Mouse (Mus musculus): ENCODE measurements around the gene Tenm4. TPM values are rescaled to one million over a fixed set of nuclear protein-coding genes. Genes with fewer than 3 reads are reported as not detected.

Tenm4 gene
- total RNA-seq, 2 experiments from 2014 or later: 104 to 114 TPM

GRCm38 (mm10) chr7:96183195-96183594 lies 12.1 kb downstream of the Tenm4 start:
- no peak for DNase-seq (ENCODE audit: extremely low spot score in 1 of 2, low spot score in 2 of 2)
- intact Hi-C loops (cut with DNase I): no loop called here

GRCm38 (mm10) chr7:96185411-96185810 lies 14.4 kb downstream of the Tenm4 start:
- no peak for DNase-seq (ENCODE audit: extremely low spot score in 1 of 2, low spot score in 2 of 2)
- intact Hi-C loops (cut with DNase I): no loop called here

GRCm38 (mm10) chr7:96203812-96204560 lies 32.9 kb downstream of the Tenm4 start:
- intact Hi-C loops (cut with DNase I): no loop called here
- no peak for DNase-seq (ENCODE audit: extremely low spot score in 1 of 2, low spot score in 2 of 2)

GRCm38 (mm10) chr7:96204809-96205350 lies 33.8 kb downstream of the Tenm4 start:
- intact Hi-C loops (cut with DNase I): no loop called here
- DNase-seq (ENCODE audit: extremely low spot score in 1 of 2, low spot score in 2 of 2): no peak

- intact Hi-C loops (cut with DNase I): no loop called here
- no peak for DNase-seq (ENCODE audit: extremely low spot score in 1 of 2, low spot score in 2 of 2)
These were observed 36.0 kb downstream of the Tenm4 start for GRCm38 (mm10) chr7:96207071-96207470.

- DNase-seq (ENCODE audit: extremely low spot score in 1 of 2, low spot score in 2 of 2): peak; percentile 45 to 63
- intact Hi-C loops (cut with DNase I): loop anchor here (5.0 to 10.0 kb wide), 5 partner anchors 205 to 705 kb away; no protein-coding TSS in a partner anchor
These were observed 38.9 kb downstream of the Tenm4 start for GRCm38 (mm10) chr7:96209783-96210524.

- intact Hi-C loops (cut with DNase I): loop anchor here (5.0 to 10.0 kb wide), 5 partner anchors 204 to 704 kb away; no protein-coding TSS in a partner anchor
These were observed 39.7 kb downstream of the Tenm4 start for GRCm38 (mm10) chr7:96210525-96211369.

GRCm38 (mm10) chr7:96211618-96212021 lies 40.6 kb downstream of the Tenm4 start:
- peak in 1 of 2 experiments; percentile 26 for DNase-seq (ENCODE audit: extremely low spot score in 1 of 2, low spot score in 2 of 2)
- intact Hi-C loops (cut with DNase I): loop anchor here (5.0 to 10.0 kb wide), 5 partner anchors 203 to 703 kb away; no protein-coding TSS in a partner anchor

More at GRCm38 (mm10) chr7:96210525-96211369, 39.7 kb downstream of the Tenm4 start:
- peak in 1 of 2 experiments; percentile 51 for DNase-seq (ENCODE audit: extremely low spot score in 1 of 2, low spot score in 2 of 2)

- intact Hi-C loops (cut with DNase I): loop anchor here (5.0 to 10.0 kb wide), 5 partner anchors 203 to 703 kb away; no protein-coding TSS in a partner anchor
- DNase-seq (ENCODE audit: extremely low spot score in 1 of 2, low spot score in 2 of 2): no peak
These were observed 41.2 kb downstream of the Tenm4 start for GRCm38 (mm10) chr7:96212224-96212591.

- peak in 1 of 2 experiments; percentile 66 for DNase-seq (ENCODE audit: extremely low spot score in 1 of 2, low spot score in 2 of 2)
- intact Hi-C loops (cut with DNase I): loop anchor here (5.0 to 10.0 kb wide), 5 partner anchors 202 to 702 kb away; no protein-coding TSS in a partner anchor
These were observed 41.8 kb downstream of the Tenm4 start for GRCm38 (mm10) chr7:96212592-96213541.

- no peak for DNase-seq (ENCODE audit: extremely low spot score in 1 of 2, low spot score in 2 of 2)
- intact Hi-C loops (cut with DNase I): loop anchor here (5.0 to 10.0 kb wide), 5 partner anchors 201 to 701 kb away; no protein-coding TSS in a partner anchor
These were observed 42.7 kb downstream of the Tenm4 start for GRCm38 (mm10) chr7:96213741-96214140.

- DNase-seq (ENCODE audit: extremely low spot score in 1 of 2, low spot score in 2 of 2): no peak
- intact Hi-C loops (cut with DNase I): loop anchor here (5.0 to 10.0 kb wide), 5 partner anchors 200 to 700 kb away; no protein-coding TSS in a partner anchor
These were observed 43.8 kb downstream of the Tenm4 start for GRCm38 (mm10) chr7:96214876-96215275.

GRCm38 (mm10) chr7:96215894-96216509 lies 45.0 kb downstream of the Tenm4 start:
- intact Hi-C loops (cut with DNase I): loop anchor here (10.0 kb wide), 4 partner anchors 199 to 699 kb away; no protein-coding TSS in a partner anchor
- no peak for DNase-seq (ENCODE audit: extremely low spot score in 1 of 2, low spot score in 2 of 2)

GRCm38 (mm10) chr7:96219386-96219785 lies 48.3 kb downstream of the Tenm4 start:
- intact Hi-C loops (cut with DNase I): loop anchor here (10.0 kb wide), 4 partner anchors 195 to 695 kb away; no protein-coding TSS in a partner anchor
- no peak for DNase-seq (ENCODE audit: extremely low spot score in 1 of 2, low spot score in 2 of 2)

GRCm38 (mm10) chr7:96220647-96221046 lies 49.6 kb downstream of the Tenm4 start:
- no peak for DNase-seq (ENCODE audit: extremely low spot score in 1 of 2, low spot score in 2 of 2)
- intact Hi-C loops (cut with DNase I): no loop called here

GRCm38 (mm10) chr7:96222569-96222968 lies 51.5 kb downstream of the Tenm4 start:
- intact Hi-C loops (cut with DNase I): no loop called here
- no peak for DNase-seq (ENCODE audit: extremely low spot score in 1 of 2, low spot score in 2 of 2)
